Mouse (Mus musculus) liver (tissue): ENCODE data around the gene Hes5.

ENCODE experiments used
- DNase-seq: peaks from one replicate; pipeline ENCODE4 v3.0.0-alpha.2; 2020; ENCODE audit warnings: mixed read lengths

Gene Hes5

DNA sequence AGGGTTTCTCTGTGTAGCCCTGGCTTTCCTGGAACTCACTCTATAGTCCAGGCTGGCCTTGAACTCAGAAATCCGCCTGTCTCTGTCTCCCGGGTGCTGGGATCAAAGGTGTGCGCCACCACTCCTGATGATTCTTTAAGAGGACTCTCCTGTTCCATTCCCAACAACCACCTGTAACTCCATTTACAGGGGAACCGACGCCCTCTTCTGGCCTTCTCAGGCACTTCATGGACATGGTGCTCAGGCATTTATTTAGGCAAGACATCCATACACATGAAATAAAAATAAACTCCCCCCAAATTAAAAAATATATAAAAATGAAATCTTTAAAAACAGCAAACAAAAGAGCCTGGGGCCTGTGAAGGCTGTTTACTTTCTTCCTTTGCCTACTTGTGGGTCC lies 6.5 kb downstream of the Hes5 start:
- peak; percentile 63 for DNase-seq

DNA sequence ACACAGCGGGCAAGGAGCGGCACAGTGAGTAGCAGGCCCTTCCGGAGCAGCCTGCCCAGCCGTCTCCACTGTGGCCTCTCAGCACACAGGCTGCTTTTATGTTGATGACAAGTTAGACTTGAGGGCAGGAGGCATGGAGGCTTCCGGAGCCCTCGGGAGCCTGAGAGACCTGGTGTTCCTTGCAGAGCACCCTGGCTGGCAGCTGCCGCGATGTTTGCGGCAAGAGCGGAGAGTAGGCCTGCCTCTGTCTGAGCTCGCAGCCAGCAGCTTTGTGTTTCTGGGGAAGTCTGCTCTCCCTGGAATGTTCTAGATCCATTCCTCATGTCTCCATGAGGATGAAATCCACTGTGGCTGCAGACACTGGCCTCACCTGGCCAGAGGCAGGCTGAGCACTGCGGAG lies 11.8 kb downstream of the Hes5 start:
- DNase-seq: no peak

DNA sequence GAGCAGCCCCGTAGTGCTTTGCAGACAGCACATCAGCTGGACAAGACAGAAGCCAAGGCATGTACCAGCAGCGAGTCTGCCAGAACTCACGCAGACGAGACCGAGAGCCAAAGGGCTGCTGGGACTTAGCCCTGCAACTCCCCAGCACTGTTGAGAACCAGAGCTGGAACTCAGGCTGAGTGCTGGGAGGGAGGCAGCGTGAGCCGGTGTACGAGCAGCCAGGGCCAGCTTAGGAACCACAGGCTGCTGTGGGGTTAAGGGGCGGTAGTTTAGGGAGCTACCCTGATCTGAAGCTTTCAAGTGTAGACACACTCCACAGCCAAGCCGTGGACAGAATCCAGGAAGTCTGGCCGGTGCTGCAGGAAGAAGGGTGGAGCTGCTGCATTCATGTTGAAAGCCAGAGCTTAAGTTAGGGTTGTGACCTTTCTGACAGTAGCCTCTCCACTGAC lies 13.5 kb downstream of the Hes5 start:
- no peak for DNase-seq

DNA sequence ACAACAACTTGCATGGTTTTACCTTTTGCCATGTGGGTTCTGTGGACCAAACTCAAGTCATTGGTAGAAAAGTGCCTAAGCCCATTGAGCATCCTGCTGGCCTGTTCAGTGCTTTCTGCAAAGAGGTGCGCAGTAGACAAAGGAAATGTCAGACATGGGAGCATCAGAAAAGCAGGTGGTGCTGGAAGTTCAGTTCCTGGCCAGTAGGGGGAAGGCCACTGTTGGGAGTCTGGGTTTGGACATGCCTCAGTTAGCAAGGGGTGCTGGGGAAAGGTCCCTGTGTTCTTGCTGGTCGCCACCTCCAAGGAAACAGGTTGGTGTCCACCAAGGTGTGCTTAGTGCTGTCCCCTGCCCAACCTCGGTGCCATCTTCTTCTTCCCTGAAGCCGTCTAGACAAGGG lies 19.4 kb downstream of the Hes5 start:
- DNase-seq: no peak

DNA sequence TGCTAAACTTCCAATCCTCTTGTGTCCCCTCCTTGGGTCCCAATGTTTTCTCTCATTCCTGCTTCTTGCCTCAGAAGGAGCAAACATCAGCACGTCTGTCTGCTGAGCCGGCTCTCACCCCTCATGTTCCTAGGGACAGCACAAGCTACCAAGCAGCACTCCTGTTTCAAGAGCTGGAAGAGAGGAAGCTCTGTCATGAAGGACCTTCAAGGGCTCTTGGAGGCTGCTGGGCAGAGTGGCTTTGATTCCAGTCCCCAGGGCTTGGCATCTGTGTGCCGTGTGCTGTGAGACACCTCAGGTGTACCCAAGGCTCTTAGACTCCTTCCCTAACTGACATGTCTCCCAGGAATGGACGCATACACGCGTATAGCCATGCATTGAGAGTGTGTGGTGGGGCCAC lies 20.4 kb downstream of the Hes5 start:
- DNase-seq: no peak

DNA sequence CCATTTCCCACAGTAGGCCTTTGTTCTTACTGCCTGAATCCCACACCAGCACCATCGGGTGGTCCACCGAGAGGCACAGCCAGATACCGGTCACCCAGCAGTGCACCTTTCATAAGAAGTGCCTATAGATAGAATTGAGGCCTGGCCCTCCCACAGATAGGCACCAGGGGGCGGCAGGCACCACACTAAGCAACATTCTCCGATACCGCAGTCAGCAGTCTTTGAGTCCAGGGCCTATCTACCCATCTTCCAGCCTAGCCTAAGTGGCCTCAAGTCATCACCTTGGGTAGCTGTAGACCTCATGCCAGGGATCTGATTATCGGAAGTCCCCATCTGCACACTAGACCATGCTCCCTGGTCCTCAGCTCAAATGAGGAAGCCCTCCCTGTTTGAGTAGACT lies 20.8 kb downstream of the Hes5 start:
- DNase-seq: peak; percentile 62

DNA sequence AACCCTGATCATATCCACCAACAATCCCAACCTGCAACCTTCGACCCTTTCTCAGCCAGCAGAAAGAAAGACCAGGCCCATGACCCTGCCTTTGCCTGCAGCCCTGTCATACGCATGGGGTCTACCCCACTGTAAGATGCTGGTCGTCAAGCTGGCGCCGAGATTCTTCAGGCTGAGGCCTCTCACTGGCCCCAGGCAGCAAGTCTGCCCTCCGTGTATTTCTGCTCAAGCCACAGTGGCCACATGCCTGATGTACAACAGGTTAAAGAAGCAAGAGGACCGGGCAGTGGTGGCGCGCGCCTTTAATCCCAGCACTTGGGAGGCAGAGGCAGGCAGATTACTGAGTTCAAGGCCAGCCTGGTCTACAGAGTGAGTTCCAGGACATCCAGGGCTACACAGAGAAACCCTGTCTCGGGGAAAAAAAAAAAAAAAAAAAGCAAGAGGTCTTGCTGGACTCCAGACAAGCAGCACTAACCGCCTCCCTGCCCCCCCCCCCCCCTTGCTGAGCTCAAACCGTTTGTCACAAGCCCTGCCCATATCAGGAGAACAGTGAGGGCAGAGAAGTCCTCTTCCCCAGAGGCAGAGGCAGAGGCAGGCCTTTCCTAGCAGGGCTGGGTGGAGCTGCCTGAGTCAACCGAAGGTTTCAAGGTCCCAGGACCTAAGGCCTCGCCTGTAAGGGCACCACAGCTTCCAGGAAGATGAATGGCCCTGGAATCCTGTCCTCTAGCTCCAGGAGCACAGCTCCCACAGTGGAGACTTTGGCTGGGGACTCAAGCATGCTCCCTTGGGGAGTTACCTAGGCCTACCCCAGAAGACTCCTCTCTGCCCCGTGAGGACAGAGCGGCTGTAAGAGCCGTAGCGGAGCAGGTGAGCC lies 21.8 kb downstream of the Hes5 start:
- DNase-seq: peak; percentile 36

DNA sequence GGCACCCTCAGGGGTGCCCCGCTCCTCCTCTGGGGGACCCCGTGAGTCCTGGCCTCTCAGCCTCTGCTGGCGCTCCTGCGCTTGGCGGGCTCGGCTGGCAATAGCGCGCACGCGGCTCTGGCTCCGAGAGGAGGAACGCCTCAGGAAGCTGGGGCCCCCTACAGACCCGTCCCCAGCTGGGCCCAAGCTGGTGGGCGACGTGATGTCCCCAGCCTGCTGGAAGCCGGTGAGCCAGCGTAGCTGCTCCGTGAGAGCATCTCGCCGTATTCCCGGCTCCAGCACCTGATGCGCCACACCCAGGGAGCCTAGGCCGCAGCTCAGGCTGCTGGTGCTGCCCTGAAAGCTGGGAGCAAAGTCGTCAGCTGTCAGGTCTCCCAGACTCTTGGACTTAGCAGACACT lies 23.0 kb downstream of the Hes5 start:
- DNase-seq: no peak

DNA sequence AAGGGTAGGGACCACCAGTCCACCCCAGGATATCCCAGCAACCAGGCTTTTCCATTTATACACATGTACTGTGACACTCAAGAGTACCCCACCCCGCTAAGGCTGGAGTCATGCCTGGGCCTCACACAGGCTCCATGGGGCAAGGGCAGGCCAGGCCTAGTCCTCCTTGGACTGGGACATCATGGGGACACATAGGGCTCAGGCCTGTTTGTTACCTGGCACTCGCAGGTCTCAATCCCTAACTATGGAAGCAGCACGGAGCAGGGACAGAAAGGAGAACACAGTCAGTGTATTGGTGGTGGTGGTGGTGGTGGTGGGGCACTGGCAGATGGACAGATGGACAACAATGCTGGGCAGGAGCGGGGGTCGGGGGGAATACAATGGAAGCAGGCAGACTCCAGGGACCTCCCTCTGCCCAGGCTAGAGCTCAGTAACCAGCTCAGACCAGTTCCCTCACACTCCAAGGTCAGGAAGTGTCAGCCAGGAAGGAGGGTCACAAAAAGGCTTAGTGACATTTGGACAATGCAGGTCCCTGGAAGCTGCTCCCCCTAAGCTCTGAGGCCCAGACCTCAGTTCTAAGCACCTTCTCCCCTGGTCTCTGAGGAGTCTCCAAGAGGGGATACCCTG lies 24.5 kb downstream of the Hes5 start:
- no peak for DNase-seq

DNA sequence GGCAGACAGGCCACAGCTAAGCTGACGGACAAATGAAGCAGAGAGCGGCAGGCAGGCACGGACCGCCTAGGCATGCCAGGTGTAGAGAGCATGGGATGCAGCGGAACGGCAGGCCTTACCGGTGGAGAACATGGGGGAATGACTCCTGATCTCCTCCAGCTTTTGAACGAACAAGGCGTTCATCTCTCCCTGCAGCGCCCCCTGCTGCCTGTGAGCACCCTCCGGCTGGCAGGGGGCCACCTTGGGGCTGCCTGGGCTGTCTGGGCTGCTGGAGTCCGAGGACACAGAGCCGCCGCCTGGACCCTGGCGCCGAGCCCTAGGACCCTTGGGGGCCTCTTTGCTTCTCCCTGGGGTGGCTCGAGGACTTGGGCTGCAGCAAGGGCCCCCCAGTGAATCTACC lies 25.4 kb downstream of the Hes5 start:
- peak; percentile 81 for DNase-seq

DNA sequence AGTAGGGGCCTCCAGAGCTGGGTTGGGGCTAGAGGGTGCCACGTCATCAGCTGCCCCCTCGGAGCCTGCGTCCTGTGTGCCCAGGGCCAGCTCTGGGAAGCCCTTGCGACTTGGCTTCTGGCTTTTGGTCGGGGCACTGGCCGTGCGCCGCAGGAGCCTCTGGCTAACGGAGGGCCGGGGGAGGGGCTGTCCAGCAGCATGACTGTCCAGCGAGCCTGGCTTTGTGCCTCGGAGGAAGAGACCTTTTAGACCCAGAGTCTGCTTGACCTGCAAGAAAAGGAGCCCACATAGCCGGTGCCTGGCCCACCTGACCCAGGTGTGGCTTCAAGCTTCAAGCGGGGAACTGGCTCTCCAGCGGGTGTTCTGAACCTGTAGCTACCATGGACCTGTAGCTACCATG lies 26.0 kb downstream of the Hes5 start:
- no peak for DNase-seq

DNA sequence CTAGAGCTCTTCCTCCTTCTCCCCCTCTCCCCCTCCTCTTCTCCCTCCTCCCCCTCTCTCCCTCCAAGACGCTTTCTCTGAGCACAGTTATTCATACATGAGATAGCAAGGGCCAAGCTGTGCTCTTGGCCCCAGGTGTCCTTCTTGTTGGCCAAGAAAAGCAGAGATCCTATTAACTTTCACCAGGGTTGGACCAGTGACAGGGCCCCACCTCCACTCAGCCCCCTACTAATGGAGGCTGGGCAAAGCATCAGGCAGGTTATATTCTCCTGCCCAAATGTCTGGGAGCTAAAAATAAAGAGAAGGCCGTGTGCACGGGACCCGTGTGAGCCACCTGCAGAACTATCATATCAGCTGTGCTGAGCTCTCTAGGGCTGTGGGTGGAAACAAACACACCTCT lies 34.2 kb downstream of the Hes5 start:
- DNase-seq: no peak

DNA sequence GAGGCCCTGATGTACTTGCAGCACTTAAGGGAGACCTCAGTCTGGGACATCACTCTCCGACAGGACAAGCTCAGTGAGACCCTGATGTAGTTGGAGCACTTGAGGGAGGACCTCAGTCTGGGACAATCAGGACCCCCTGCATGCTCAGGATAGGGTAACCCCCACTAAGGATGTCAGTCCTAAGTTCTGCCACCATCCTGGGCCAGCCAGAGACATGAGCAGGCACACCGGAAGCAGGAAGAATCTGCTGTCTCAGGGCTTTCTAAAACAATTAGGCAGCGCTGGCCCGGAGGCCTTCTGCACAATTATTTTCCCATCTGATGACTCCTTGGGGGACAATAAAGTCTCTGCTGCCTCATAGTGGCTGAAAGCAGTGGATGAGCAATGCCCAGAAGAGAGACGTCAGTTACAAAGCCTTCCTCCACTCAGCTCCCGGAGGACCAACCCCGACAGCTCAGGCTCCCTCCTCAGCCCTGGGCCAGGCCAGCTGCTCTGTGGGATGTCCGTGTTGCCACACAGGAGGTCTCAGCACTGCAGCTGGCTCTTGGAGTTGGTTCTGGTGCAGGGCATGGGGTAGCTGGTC lies 35.9 kb downstream of the Hes5 start:
- no peak for DNase-seq

DNA sequence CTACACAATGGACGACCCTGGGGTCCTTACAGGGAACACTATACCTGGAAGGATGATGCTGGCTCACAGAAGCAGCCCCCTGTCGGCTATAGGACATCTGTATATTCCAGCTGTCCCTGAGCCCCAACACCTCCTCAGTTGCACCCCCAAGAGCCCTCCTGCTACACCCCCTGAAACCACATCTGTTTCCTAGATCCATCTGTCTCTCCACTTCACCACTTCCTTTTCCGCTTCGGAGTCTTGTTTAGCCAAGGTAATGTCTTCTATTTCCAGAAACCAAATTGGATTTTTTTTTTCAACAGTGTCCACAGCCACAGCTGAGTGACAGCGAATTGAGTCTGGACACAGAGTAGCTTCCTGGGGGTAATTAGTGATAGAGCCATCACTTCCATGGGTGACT lies 38.7 kb downstream of the Hes5 start:
- DNase-seq: no peak

DNA sequence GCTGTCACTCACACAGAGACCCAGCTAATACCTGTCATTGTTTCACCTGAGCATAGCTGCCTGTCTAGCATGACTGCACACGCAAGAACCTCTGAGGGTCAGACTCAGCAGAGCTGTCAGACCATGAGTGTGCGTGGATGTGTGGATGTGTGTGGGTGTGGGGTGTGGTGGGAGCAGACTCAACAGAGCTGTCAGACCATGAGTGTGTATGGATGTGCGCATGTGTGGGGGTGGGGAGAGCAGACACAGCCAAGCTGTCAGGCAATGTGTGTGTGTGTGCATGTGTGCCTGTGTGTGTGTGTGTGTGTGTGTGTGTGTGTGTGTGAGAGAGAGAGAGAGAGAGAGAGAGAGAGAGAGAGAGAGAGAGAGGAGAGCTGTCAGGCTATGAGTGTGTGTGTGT lies 44.6 kb downstream of the Hes5 start:
- no peak for DNase-seq

DNA sequence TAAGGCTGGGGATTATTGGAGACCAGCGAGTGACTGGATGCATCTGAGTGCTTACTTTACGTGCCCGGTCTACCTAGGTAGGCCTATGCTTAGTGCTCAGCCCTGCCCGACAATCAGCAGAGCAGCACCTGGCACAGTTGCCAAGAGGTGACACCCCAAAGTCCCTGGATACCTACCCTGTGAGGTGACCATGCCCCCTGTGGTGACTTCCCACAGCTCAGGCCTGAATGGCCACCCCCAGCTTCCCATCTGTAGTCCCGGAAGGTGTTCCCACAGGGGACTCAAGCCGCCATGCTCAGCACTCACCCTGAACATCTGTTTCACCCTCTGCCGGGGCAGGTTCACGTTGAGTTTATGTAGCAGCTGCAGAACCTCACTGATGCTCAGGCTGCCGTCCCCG lies 45.6 kb downstream of the Hes5 start:
- no peak for DNase-seq

DNA sequence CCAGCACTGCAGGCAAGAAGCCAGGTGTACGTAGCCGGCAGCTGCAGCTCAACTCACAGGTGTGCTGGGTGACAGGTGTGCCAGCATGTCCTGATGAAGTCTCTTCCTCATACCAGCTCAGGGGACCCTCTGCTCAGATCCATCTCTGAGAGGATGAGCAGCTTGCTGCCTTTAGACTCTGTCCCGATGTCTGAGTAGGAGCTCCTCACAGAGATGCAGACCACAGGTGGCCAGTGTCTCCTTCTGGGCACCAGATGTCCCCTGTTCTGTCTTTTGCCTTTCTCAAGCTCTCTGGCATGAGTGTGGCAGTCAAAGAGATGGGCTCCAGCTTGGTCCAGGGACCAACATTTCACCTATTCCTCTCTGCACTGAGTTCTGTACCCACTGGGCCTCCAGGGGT lies 46.9 kb downstream of the Hes5 start:
- no peak for DNase-seq

DNA sequence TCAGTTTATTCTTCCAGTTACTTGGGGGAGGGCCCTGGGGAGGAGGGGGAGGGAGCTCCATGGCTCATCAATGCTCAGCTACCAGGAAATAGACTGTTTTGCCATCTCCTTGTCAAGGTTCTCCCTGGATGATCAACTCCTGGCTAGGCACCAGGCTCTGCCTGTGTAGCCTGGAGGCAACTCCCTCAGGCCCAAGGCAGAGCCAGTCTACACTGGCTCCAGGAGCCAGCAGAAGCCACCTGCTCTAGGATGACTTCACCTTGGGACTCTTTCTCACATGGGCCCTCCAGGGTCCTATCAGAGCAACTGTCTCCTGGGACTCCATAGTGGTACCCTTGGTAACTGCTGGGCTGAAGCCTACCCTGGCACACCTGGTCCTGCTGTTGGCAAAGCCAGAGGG lies 47.4 kb downstream of the Hes5 start:
- DNase-seq: no peak

DNA sequence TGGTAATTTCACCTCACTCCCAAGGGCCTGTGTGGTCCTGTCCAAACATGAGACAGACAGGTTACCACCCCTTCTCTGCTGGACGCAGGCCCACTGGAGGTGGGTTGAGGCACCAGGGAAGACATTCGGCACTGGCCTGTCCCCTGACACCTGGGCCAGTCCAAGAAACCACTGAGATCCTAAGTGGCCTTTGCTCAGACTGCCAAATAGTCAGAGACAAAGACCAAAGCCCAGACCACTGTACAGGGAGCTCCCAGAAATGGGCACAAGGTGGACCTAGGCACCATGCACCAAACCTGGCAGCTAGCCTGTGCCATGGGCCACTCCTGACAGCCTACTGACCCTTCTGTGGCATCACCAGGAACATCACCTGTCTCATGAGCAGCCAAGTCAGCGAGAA lies 48.5 kb downstream of the Hes5 start:
- no peak for DNase-seq

DNA sequence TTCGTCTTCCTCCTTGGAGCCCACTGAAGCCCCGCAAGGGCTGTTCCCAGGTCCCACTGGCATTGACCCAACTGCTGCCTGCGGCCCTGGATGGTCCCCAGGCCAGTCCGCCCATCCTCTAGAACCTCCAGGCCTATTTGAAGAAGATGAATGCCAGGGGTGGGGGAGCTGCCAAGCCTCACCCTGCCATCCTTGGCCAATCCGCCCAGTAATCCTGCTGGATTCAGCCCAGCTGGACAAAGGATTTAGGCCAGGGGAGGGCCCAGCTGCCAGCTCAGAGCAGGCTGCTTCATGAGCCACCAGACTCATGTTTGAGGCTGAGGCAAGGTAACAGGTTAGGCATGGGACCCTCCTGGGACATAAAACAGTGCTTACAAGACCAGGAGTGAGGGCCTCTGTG lies 50.1 kb downstream of the Hes5 start:
- DNase-seq: no peak

DNA sequence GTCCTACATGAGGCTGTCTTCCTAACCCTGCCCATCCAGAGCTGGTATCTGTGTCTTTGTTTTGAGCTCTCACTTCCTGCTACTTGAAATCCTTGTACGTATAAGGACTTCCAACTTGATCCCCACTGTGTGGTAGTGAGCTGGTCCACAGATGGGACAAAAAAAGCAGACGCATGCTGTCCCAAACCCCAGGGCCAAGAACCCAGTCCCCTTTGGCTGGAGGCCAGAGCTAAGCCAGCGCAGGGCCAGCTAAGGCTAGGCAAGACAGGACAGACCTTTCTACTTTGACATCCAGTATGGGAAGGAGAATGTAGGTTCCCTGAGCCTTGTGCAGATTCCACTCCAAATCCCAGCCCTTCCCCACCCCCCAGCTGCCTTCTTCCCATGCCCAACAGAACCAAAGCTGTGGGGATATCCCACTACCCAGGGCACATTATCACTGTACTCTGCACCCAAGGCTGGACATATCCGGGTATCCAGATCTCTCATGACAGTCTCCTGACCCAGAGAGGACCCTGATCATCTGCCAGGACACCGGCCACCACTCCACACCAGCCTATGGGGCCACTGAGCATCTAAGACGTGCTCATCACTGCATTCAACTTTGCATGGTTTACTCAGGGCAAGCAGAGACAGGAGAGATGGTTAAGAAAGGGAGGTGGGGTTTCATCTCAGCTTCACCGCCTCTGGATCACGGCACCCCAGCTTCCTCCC lies 50.7 kb downstream of the Hes5 start:
- DNase-seq: no peak
